Comparison of ENCODE assay signal across 21 mouse cellular contexts in the genomic region with DNA sequence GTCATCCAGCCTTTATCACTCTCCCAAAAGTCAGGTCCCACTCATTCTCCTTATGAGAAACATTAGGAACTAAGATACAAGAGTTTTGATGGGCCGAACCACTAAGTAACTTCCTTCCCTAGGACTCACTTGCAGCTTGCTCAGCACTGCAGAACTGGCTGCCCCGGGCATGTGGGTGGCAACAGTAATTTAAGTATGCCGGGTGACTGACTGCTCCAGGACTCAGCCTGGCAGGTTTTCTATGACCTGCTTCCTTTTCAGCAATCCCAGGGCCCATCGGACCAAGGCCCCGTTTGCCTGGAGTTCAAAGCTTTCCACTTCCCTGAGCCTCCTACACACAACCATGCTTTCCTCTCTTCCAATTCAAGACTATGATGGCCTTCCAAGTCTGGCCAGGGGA. TPM values are rescaled to one million over a fixed set of nuclear protein-coding genes. Genes with fewer than 3 reads are reported as not detected.
"Had no signal": no experiment of that assay in that cellular context is flagged by ENCODE, and none has a peak within 500 bp of the region (broad histone marks: within the 10 kb centered on the region; RNA-seq: fewer than 3 reads in every experiment).

No protein-coding gene starts in this region.

- H3K4me1 ChIP-seq: kidney, embryonic 15.5 days had no signal

- H3K4me3 ChIP-seq: kidney, embryonic 15.5 days; limb, embryonic 12.5 days; limb, embryonic 15.5 days; liver, embryonic 15.5 days had no signal

- H3K9me3 ChIP-seq: kidney, embryonic 15.5 days; limb, embryonic 12.5 days; limb, embryonic 15.5 days; liver, embryonic 15.5 days had no signal

- H3K27me3 ChIP-seq: kidney, embryonic 15.5 days; limb, embryonic 12.5 days; limb, embryonic 15.5 days; liver, embryonic 15.5 days had no signal

- H3K4me2 ChIP-seq: kidney, embryonic 15.5 days; limb, embryonic 12.5 days; limb, embryonic 15.5 days; liver, embryonic 11.5 days; liver, embryonic 15.5 days; midbrain, embryonic 11.5 days had no signal

- H3K27ac ChIP-seq: kidney, embryonic 15.5 days; limb, embryonic 12.5 days; limb, embryonic 15.5 days; liver, embryonic 15.5 days had no signal

- H3K9ac ChIP-seq: kidney, embryonic 15.5 days; limb, embryonic 12.5 days; limb, embryonic 15.5 days; liver, embryonic 15.5 days had no signal

- DNase-seq: kidney, postnatal 14 days; left cerebral cortex, postnatal 4 days; lung, adult 2 months; lung, postnatal 14 days; lung, postnatal 4 days; midbrain, embryonic 14.5 days; thymus, adult 18-20 months; thymus, postnatal 36 days had no signal

RNA-seq across cellular contexts. Expression of a gene that starts 42.9 kb away (rescaled TPM):
- total RNA-seq: layer of hippocampus, adult 18-20 months; layer of hippocampus, postnatal 14 days; left cerebral cortex, postnatal 14 days; left cerebral cortex, postnatal 4 days; megakaryocyte progenitor cell, adult 5-6 weeks; megakaryocyte-erythroid progenitor cell, adult 5-6 weeks had no signal
- polyA plus RNA-seq: kidney, embryonic 15.5 days; limb, embryonic 12.5 days; liver, embryonic 11.5 days; liver, embryonic 15.5 days; lung, adult 2 months; lung, embryonic 16.5 days; stomach, embryonic 16.5 days had no signal
